Mouse (Mus musculus) cortical plate, adult 2 months (tissue): ENCODE measurements around the gene Ctnnd2. TPM values are rescaled to one million over a fixed set of nuclear protein-coding genes. Genes with fewer than 3 reads are reported as not detected.

ENCODE experiments used
- H3K27ac ChIP-seq: fragments of 200-500 bp; 2 replicates; pipeline ENCODE4 v1.5.1; 2012; ENCODE audit warnings: low read length, control low read depth, inconsistent platforms; ENCODE audit not compliant: insufficient read depth
- H3K4me1 ChIP-seq: fragments of 200-500 bp; 2 replicates; pipeline ENCODE4 v1.6.1; 2011; ENCODE audit warnings: low read length; ENCODE audit not compliant: control insufficient read depth, insufficient read depth
- H3K4me3 ChIP-seq: fragments of 200-500 bp; 2 replicates; pipeline ENCODE4 v1.5.1; 2011; ENCODE audit warnings: mild to moderate bottlenecking, low read length, control low read depth; ENCODE audit not compliant: insufficient read depth
- CTCF ChIP-seq: fragments of 200-500 bp; IDR thresholded peaks from 2 replicates; pipeline ENCODE4 v1.5.1; 2011; ENCODE audit warnings: mild to moderate bottlenecking, control low read depth, low read length; ENCODE audit not compliant: insufficient read depth; ENCODE audit errors: extremely low read depth
- POLR2A ChIP-seq: fragments of 200-500 bp; IDR thresholded peaks from 2 replicates; pipeline ENCODE4 v1.6.1; 2011; ENCODE audit warnings: mild to moderate bottlenecking, low read length, control low read depth; ENCODE audit not compliant: insufficient read depth; ENCODE audit errors: extremely low read depth
- polyA plus RNA-seq: library from polyadenylated mRNA; depleted of rRNA; stranded (reverse); fragments of >200 nt; gene quantifications from 2 replicates; pipeline ENCODE4 v1.2.3, GENCODE M21; 2012

Ctnnd2 gene
- polyA plus RNA-seq, 1 experiment, result 133 TPM

DNA sequence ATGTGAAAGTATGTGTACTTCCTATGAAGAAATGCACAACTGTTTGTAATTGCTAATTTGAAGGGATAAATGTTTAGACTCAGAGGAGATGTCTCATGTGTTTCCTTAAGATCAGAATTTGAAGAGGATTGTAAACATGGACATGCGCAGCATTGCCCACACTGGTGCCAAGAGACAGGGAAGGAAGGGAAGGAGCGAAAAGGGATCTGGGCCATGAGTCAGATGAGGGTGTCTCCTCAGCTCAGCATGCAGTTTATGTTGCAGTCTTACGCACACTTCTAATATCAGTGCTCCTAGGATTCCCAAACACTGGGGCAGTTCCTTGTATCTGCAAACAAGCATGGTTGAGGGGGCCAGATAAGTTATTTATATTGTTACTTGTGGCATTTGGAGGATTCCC lies 623.3 kb downstream of the Ctnnd2 start:
- Histone ChIP-seq H3K4me1 (no peaks in the 10 kb centered on the region), H3K27ac (no peak overlapping the region), H3K4me3 (no peak overlapping the region)
- TF ChIP-seq CTCF (no peak), POLR2A (no peak)

DNA sequence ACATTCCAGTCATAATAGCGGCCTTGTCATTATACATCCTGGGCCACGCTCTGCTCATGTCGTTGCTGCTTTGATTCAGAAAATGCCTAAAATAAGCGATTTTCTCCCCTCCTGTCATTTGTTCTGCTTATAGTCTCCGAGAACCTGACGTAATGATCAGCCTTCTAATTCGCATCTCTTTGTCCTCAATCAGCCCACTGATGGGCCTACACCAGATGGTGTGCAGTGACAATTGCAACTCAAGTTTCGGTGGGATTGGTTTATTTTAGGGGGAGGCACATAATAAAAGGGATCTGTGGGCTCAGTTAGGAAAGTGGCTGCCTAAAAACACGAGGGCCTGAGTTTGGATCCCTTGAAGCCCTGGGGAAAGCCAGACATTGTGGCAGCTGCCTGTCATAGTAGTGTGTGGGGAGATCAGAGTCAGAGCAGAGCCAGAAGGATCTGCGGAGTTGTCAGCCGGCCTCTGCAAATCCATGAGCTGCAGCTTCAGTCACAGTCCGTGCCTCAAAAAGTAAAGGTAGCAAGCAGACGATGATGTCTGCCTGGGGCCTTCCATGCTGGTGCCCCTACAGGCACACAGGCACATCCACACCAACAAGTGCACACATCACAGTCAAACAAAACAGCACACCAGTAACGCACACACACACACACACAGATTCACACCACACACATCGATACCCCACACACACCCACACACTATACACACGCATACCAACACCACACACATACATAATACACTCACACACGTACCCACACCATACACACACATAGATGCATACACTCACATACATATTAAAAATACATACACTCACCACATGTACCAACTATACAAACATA lies 655.3 kb downstream of the Ctnnd2 start:
- TF ChIP-seq CTCF (no peak), POLR2A (no peak)
- H3K4me3 ChIP-seq, result no peak overlapping the region
- 0 out of 2 replicates have a peak, but pooled peaks cover 2% of the 10 kb centered on the region for H3K4me1 ChIP-seq
- H3K27ac ChIP-seq, result no peak overlapping the region

- Histone ChIP-seq H3K4me1 (no peaks in the 10 kb centered on the region), H3K27ac (no peak overlapping the region), H3K4me3 (no peak overlapping the region)
- TF ChIP-seq POLR2A (no peak), CTCF (no peak)
Measured at GRCm38 (mm10) chr15:30857277-30858176, 685.1 kb downstream of the Ctnnd2 start.

- TF ChIP-seq CTCF (no peak), POLR2A (no peak)
- Histone ChIP-seq H3K4me3 (no peak overlapping the region), H3K4me1 (no peaks in the 10 kb centered on the region), H3K27ac (no peak overlapping the region)
Measured at GRCm38 (mm10) chr15:30867429-30867828, 695.0 kb downstream of the Ctnnd2 start.

GRCm38 (mm10) chr15:30869673-30870512 lies 697.5 kb downstream of the Ctnnd2 start:
- TF ChIP-seq POLR2A (no peak), CTCF (no peak)
- H3K4me1 ChIP-seq, result no peaks in the 10 kb centered on the region
- H3K27ac ChIP-seq, result no peak overlapping the region
- H3K4me3 ChIP-seq, result no peak overlapping the region

DNA sequence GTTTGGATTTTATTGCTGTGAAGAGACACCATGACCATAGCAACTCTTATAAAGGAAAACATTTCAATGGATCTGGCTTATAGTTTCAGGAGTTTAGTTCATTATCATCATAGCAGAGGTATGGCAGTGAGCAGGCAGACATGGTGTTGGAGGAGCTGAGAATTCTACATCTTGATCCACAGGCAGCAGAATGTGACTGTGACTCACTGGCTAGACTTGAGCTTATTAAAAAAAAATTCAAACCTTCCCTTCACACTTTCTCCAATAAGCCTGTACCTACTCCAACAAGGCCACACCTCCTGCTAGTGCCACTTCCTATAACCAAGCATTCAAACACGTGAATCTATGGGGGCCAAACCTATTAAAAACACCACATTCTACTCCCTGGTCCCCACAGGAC lies 703.1 kb downstream of the Ctnnd2 start:
- TF ChIP-seq POLR2A (no peak), CTCF (no peak)
- no peaks in the 10 kb centered on the region for H3K4me1 ChIP-seq
- no peak overlapping the region for H3K4me3 ChIP-seq
- H3K27ac ChIP-seq, result no peak overlapping the region

DNA sequence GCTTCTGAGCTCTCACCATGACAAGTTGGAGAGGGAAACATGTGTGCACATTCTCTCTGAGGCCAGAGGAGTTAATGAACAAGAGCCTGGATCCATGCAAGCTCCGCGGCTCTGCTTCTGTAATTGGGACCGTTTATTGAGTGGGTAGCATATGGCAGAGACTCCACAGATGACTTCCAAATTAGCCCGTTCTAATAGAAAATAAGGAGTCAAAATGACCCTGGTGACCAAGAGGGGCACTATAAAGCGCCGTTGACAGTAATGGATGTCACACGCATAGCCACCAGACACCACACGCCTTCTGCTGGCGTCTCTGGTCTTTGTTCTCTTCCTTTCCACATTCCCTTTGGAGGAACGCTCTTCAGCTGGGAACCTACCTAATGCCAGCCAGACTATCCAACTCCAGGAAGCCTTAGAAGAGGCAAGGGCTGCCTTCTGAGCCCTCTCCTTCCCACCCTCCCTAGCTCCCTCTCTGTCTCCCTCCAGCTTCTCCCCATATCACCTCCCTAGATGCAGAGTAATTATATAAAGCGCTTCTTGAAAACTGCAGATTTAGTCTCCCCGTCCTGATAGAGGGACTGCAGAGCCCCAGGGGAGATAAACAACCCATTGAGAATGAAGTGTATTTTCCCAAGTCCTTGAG lies 712.4 kb downstream of the Ctnnd2 start:
- Histone ChIP-seq H3K4me1 (peaks cover 13% of the 10 kb centered on the region; the same call in 1 of the 2 replicates), H3K4me3 (no peak overlapping the region), H3K27ac (peak overlapping the region; percentile 64; the same call in 1 of the 2 replicates)
- TF ChIP-seq CTCF (no peak), POLR2A (no peak)

GRCm38 (mm10) chr15:30885410-30885809 lies 713.0 kb downstream of the Ctnnd2 start:
- Histone ChIP-seq H3K27ac (peak overlapping the region; percentile 64; the same call in 1 of the 2 replicates), H3K4me1 (peaks cover 13% of the 10 kb centered on the region; the same call in 1 of the 2 replicates), H3K4me3 (no peak overlapping the region)
- TF ChIP-seq CTCF (no peak), POLR2A (no peak)

- H3K27ac ChIP-seq, result peak overlapping the region; percentile 12; the same call in 1 of the 2 replicates
- no peak overlapping the region for H3K4me3 ChIP-seq
- TF ChIP-seq POLR2A (no peak), CTCF (no peak)
- H3K4me1 ChIP-seq, result peaks cover 13% of the 10 kb centered on the region; the same call in 1 of the 2 replicates
Measured at GRCm38 (mm10) chr15:30887559-30887958, 715.2 kb downstream of the Ctnnd2 start.
